Mouse (Mus musculus): Measurements from ENCODE around the gene Pde4b. TPM values are rescaled to one million over a fixed set of nuclear protein-coding genes. Genes with fewer than 3 reads are reported as not detected.

Gene Pde4b
- polyA plus RNA-seq, 1 experiment from 2014 or later, result 3.1 TPM

GRCm38 (mm10) chr4:102584601-102585265, 497.4 kb downstream of the Pde4b start:
- no peak overlapping the region for H3K9ac ChIP-seq (ENCODE audit: low read depth, low read length)
- ATAC-seq (ENCODE audit: low read depth), result peak; percentile 76
- no peak overlapping the region for H3K4me2 ChIP-seq (ENCODE audit: low read depth, low read length)

GRCm38 (mm10) chr4:102585541-102585940, 498.2 kb downstream of the Pde4b start:
- peaks cover 5% of the 10 kb centered on the region for H3K4me1 ChIP-seq (ENCODE audit: control insufficient read depth, low read depth, low read length)
- 64% methylated on average over 3 of the region's 4 CpGs for WGBS (ENCODE audit: insufficient replicate concordance)
- no peaks in the 10 kb centered on the region for H3K9me3 ChIP-seq (replicated peaks; ENCODE audit: control insufficient read depth, low read length)
- H3K27ac ChIP-seq (ENCODE audit: low read length), result no peak overlapping the region
- H3K9ac ChIP-seq (ENCODE audit: low read depth, low read length), result no peak overlapping the region
- no peak overlapping the region for H3K4me2 ChIP-seq (ENCODE audit: low read depth, low read length)
- H3K4me3 ChIP-seq (ENCODE audit: low read depth, low read length), result no peak overlapping the region
- ATAC-seq (ENCODE audit: low read depth), result no peak
- H3K27me3 ChIP-seq (ENCODE audit: control insufficient read depth, insufficient read depth, low read depth, low read length), result no peaks in the 10 kb centered on the region
- H3K36me3 ChIP-seq (ENCODE audit: control insufficient read depth, insufficient read depth), result no peaks in the 10 kb centered on the region

More at GRCm38 (mm10) chr4:102584601-102585265, 497.4 kb downstream of the Pde4b start:
- H3K27ac ChIP-seq (ENCODE audit: low read length), result no peak overlapping the region
- WGBS (ENCODE audit: insufficient replicate concordance), result 51% methylated on average over 6 of the region's 6 CpGs
- peaks cover 7% of the 10 kb centered on the region for H3K4me1 ChIP-seq (ENCODE audit: control insufficient read depth, low read depth, low read length)
- no peak overlapping the region for H3K4me3 ChIP-seq (ENCODE audit: low read depth, low read length)
- H3K27me3 ChIP-seq (ENCODE audit: control insufficient read depth, insufficient read depth, low read depth, low read length), result no peaks in the 10 kb centered on the region
- H3K9me3 ChIP-seq (replicated peaks; ENCODE audit: control insufficient read depth, low read length), result no peaks in the 10 kb centered on the region
- no peaks in the 10 kb centered on the region for H3K36me3 ChIP-seq (ENCODE audit: control insufficient read depth, insufficient read depth)

GRCm38 (mm10) chr4:102586787-102587186, 499.4 kb downstream of the Pde4b start:
- no peaks in the 10 kb centered on the region for H3K9me3 ChIP-seq (replicated peaks; ENCODE audit: control insufficient read depth, low read length)
- H3K4me2 ChIP-seq (ENCODE audit: low read depth, low read length), result no peak overlapping the region
- no peak overlapping the region for H3K4me3 ChIP-seq (ENCODE audit: low read depth, low read length)
- WGBS (ENCODE audit: insufficient replicate concordance), result 67% methylated on average over 3 of the region's 3 CpGs
- H3K36me3 ChIP-seq (ENCODE audit: control insufficient read depth, insufficient read depth), result no peaks in the 10 kb centered on the region
- H3K27me3 ChIP-seq (ENCODE audit: control insufficient read depth, insufficient read depth, low read depth, low read length), result no peaks in the 10 kb centered on the region
- ATAC-seq (ENCODE audit: low read depth), result no peak
- H3K4me1 ChIP-seq (ENCODE audit: control insufficient read depth, low read depth, low read length), result peaks cover 5% of the 10 kb centered on the region
- H3K27ac ChIP-seq (ENCODE audit: low read length), result no peak overlapping the region
- H3K9ac ChIP-seq (ENCODE audit: low read depth, low read length), result no peak overlapping the region

- 67% methylated on average over 12 of the region's 12 CpGs for WGBS (ENCODE audit: insufficient replicate concordance)
- Histone ChIP-seq H3K27ac (ENCODE audit: low read length) (no peak overlapping the region), H3K4me2 (ENCODE audit: low read depth, low read length) (no peak overlapping the region), H3K27me3 (ENCODE audit: control insufficient read depth, insufficient read depth, low read depth, low read length) (no peaks in the 10 kb centered on the region), H3K4me3 (ENCODE audit: low read depth, low read length) (no peak overlapping the region), H3K9ac (ENCODE audit: low read depth, low read length) (no peak overlapping the region), H3K36me3 (ENCODE audit: control insufficient read depth, insufficient read depth) (no peaks in the 10 kb centered on the region), H3K4me1 (ENCODE audit: control insufficient read depth, low read depth, low read length) (peaks cover 5% of the 10 kb centered on the region), H3K9me3 (replicated peaks; ENCODE audit: control insufficient read depth, low read length) (no peaks in the 10 kb centered on the region)
- ATAC-seq (ENCODE audit: low read depth), result 0 out of 2 replicates have a peak, but pooled peaks have one; percentile 19
Observed at GRCm38 (mm10) chr4:102588668-102589455, 501.5 kb downstream of the Pde4b start.

- H3K9ac ChIP-seq (ENCODE audit: low read depth, low read length), result no peak overlapping the region
- no peaks in the 10 kb centered on the region for H3K36me3 ChIP-seq (ENCODE audit: control insufficient read depth, insufficient read depth)
- no peaks in the 10 kb centered on the region for H3K27me3 ChIP-seq (ENCODE audit: control insufficient read depth, insufficient read depth, low read depth, low read length)
- H3K27ac ChIP-seq (ENCODE audit: low read length), result no peak overlapping the region
- peak overlapping the region; percentile 0 for H3K4me2 ChIP-seq (ENCODE audit: low read depth, low read length)
- no peak overlapping the region for H3K4me3 ChIP-seq (ENCODE audit: low read depth, low read length)
- WGBS (ENCODE audit: insufficient replicate concordance), result 49% methylated on average over 9 of the region's 9 CpGs
- H3K9me3 ChIP-seq (replicated peaks; ENCODE audit: control insufficient read depth, low read length), result no peaks in the 10 kb centered on the region
- H3K4me1 ChIP-seq (ENCODE audit: control insufficient read depth, low read depth, low read length), result peaks cover 4% of the 10 kb centered on the region
- ATAC-seq (ENCODE audit: low read depth), result no peak
Observed at GRCm38 (mm10) chr4:102589537-102590031, 502.2 kb downstream of the Pde4b start.

GRCm38 (mm10) chr4:102591798-102592197, 504.5 kb downstream of the Pde4b start:
- H3K4me3 ChIP-seq (ENCODE audit: low read depth, low read length), result no peak overlapping the region
- no peaks in the 10 kb centered on the region for H3K4me1 ChIP-seq (ENCODE audit: control insufficient read depth, low read depth, low read length)
- ATAC-seq (ENCODE audit: low read depth), result no peak
- H3K27me3 ChIP-seq (ENCODE audit: control insufficient read depth, insufficient read depth, low read depth, low read length), result no peaks in the 10 kb centered on the region
- no peak overlapping the region for H3K4me2 ChIP-seq (ENCODE audit: low read depth, low read length)
- no peaks in the 10 kb centered on the region for H3K9me3 ChIP-seq (replicated peaks; ENCODE audit: control insufficient read depth, low read length)
- no peak overlapping the region for H3K27ac ChIP-seq (ENCODE audit: low read length)
- H3K9ac ChIP-seq (ENCODE audit: low read depth, low read length), result no peak overlapping the region
- no peaks in the 10 kb centered on the region for H3K36me3 ChIP-seq (ENCODE audit: control insufficient read depth, insufficient read depth)
- 52% methylated on average over 4 of the region's 4 CpGs for WGBS (ENCODE audit: insufficient replicate concordance)

- no peak overlapping the region for H3K9ac ChIP-seq (ENCODE audit: low read depth, low read length)
- 70% methylated on average over 2 of the region's 2 CpGs for WGBS (ENCODE audit: insufficient replicate concordance)
- H3K4me2 ChIP-seq (ENCODE audit: low read depth, low read length), result no peak overlapping the region
- ATAC-seq (ENCODE audit: low read depth), result no peak
- no peaks in the 10 kb centered on the region for H3K27me3 ChIP-seq (ENCODE audit: control insufficient read depth, insufficient read depth, low read depth, low read length)
- H3K9me3 ChIP-seq (replicated peaks; ENCODE audit: control insufficient read depth, low read length), result no peaks in the 10 kb centered on the region
- H3K4me1 ChIP-seq (ENCODE audit: control insufficient read depth, low read depth, low read length), result no peaks in the 10 kb centered on the region
- no peaks in the 10 kb centered on the region for H3K36me3 ChIP-seq (ENCODE audit: control insufficient read depth, insufficient read depth)
- H3K27ac ChIP-seq (ENCODE audit: low read length), result no peak overlapping the region
- H3K4me3 ChIP-seq (ENCODE audit: low read depth, low read length), result no peak overlapping the region
Observed at GRCm38 (mm10) chr4:102592541-102592940, 505.2 kb downstream of the Pde4b start.

- H3K4me2 ChIP-seq (ENCODE audit: low read depth, low read length), result no peak overlapping the region
- no peak overlapping the region for H3K9ac ChIP-seq (ENCODE audit: low read depth, low read length)
- H3K27me3 ChIP-seq (ENCODE audit: control insufficient read depth, insufficient read depth, low read depth, low read length), result no peaks in the 10 kb centered on the region
- no peak for ATAC-seq (ENCODE audit: low read depth)
- H3K4me3 ChIP-seq (ENCODE audit: low read depth, low read length), result no peak overlapping the region
- no peaks in the 10 kb centered on the region for H3K9me3 ChIP-seq (replicated peaks; ENCODE audit: control insufficient read depth, low read length)
- 82% methylated on average over 4 of the region's 4 CpGs for WGBS (ENCODE audit: insufficient replicate concordance)
- H3K36me3 ChIP-seq (ENCODE audit: control insufficient read depth, insufficient read depth), result no peaks in the 10 kb centered on the region
- H3K27ac ChIP-seq (ENCODE audit: low read length), result no peak overlapping the region
- no peaks in the 10 kb centered on the region for H3K4me1 ChIP-seq (ENCODE audit: control insufficient read depth, low read depth, low read length)
Observed at GRCm38 (mm10) chr4:102593631-102594030, 506.3 kb downstream of the Pde4b start.

GRCm38 (mm10) chr4:102594506-102594905, 507.2 kb downstream of the Pde4b start:
- Histone ChIP-seq H3K9me3 (replicated peaks; ENCODE audit: control insufficient read depth, low read length) (no peaks in the 10 kb centered on the region), H3K4me2 (ENCODE audit: low read depth, low read length) (no peak overlapping the region), H3K9ac (ENCODE audit: low read depth, low read length) (no peak overlapping the region), H3K36me3 (ENCODE audit: control insufficient read depth, insufficient read depth) (no peaks in the 10 kb centered on the region; the same call in 1 of the 2 replicates), H3K4me3 (ENCODE audit: low read depth, low read length) (no peak overlapping the region), H3K27ac (ENCODE audit: low read length) (no peak overlapping the region), H3K4me1 (ENCODE audit: control insufficient read depth, low read depth, low read length) (no peaks in the 10 kb centered on the region), H3K27me3 (ENCODE audit: control insufficient read depth, insufficient read depth, low read depth, low read length) (no peaks in the 10 kb centered on the region)
- no peak for ATAC-seq (ENCODE audit: low read depth)
- 71% methylated on average over 3 of the region's 3 CpGs for WGBS (ENCODE audit: insufficient replicate concordance)
